Mouse (Mus musculus): ENCODE measurements around the gene Bend5.

DNA sequence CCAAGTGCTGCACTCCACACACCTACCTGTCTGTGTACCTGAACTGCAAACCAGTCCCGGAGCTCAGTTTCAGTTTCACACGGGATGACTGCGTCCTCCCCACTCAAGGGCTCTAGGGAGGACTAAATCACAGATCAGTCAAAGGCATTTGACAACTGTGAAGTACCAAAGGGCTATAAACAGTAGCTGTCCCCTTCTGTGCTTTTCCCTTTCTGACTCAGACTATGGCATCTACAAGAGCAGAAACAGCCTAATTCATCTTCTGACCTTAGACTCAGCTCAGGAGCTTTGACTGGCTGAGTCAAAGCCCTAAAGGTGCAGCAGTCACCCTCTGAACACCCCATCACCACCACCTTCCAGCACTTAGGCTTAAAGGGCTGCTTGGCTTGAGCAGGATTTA, 56.9 kb downstream of the Bend5 start:
- TF ChIP-seq POLR2A (IDR thresholded peaks at IDR 0.05; ENCODE audit: control insufficient read depth in 1 of 2, insufficient read depth in 1 of 2, low read depth in 1 of 2, low read length in 2 of 2, poor library complexity in 1 of 2) (no peak), MEF2A (IDR thresholded peaks at IDR 0.05; ENCODE audit: extremely low read depth, insufficient replicate concordance, low read depth, low read length, poor library complexity, severe bottlenecking) (no peak)
